Mouse (Mus musculus): ENCODE measurements around the gene Ppp1r14c. TPM values are rescaled to one million over a fixed set of nuclear protein-coding genes. Genes with fewer than 3 reads are reported as not detected.

Gene Ppp1r14c
- polyA plus RNA-seq, 1 experiment from 2014 or later = 13.6 TPM

DNA sequence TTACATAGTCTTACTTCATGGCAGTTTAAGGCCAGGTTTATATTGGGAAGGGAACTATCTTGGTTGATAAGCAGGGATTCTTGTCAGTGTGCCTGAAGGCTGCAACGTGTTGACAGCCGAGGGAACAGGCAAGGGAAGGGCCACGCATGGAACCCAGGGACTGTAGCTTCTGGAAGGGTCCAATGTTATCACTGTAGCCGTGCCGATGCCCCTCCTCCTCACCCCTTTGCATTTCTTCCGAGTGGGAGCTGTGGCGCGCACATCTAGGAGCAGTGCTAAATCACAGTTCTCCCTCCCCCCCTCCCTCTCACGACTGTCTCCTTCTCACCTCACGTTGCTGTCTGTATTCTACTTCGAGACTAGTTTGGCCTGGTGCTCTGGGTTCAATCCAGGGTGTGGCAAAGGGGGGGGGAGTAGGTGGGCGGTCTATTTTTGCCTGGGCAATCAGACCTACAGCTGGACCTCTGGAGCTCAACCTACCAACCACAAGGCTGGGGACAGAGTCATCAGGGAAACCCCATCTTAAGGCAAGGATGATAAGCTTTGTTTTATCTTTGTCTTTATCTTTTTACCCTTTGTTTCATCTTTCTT, 29.6 kb downstream of the Ppp1r14c start:
- ATAC-seq (ENCODE audit: low FRiP score) = no peak
- 92% methylated on average over 12 of the region's 12 CpGs for WGBS
- H3K4me1 ChIP-seq (replicated peaks; ENCODE audit: control insufficient read depth, insufficient read depth, low read length) = no peaks in the 10 kb centered on the region
- H3K4me2 ChIP-seq (replicated peaks; ENCODE audit: low read depth, low read length) = no peak overlapping the region
- no peaks in the 10 kb centered on the region for H3K9me3 ChIP-seq (ENCODE audit: control insufficient read depth, low read length)
- H3K27me3 ChIP-seq (ENCODE audit: control insufficient read depth, insufficient read depth, low read length) = no peaks in the 10 kb centered on the region
- no peak overlapping the region for H3K4me3 ChIP-seq (ENCODE audit: low read depth, low read length)
- H3K36me3 ChIP-seq (ENCODE audit: control insufficient read depth, insufficient read depth, low read length) = no peaks in the 10 kb centered on the region
- no peak overlapping the region for H3K27ac ChIP-seq (ENCODE audit: low read depth, low read length)
- no peak for DNase-seq (ENCODE audit: low spot score)
- H3K9ac ChIP-seq (ENCODE audit: low read depth, low read length) = no peak overlapping the region

DNA sequence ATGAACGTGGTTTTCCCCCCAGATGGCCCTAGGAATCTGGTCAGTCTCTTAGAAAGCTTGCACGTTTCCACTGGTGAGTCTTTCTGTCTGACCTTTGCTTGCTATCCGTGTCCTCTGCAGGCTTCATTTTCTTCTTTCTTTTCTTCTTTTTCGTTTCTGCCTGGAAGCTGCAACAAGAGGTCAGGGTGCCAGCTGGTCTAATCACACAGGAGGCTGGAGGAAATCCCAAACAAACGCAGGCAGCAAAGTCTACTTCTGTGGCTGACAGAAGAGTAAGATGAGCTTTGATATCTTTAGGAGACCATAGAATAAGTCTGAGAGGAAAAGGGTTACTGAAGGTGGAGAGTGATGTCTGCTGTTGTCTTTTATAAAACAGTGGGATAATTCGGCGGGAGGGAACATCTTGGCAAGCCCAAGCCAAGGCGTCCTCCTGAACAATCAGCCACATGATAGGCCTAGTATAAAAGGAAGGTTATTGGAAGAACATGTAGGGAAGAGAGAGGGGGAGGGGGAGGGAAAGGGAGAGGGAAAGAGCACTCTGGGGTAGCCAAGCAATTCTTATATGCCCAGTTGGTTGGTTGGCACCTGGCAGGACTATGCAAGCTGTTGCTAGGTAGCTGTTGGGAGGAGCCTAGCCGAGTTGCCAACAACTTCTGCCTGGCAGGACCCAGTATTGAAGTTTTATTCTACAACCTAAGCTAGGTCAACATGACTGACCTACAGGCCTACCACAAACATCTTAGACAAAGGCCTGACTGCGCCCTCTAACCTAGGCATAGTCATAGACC, 30.3 kb downstream of the Ppp1r14c start:
- Histone ChIP-seq H3K27me3 (ENCODE audit: control insufficient read depth, insufficient read depth, low read length) (no peaks in the 10 kb centered on the region), H3K36me3 (ENCODE audit: control insufficient read depth, insufficient read depth, low read length) (no peaks in the 10 kb centered on the region), H3K9me3 (ENCODE audit: control insufficient read depth, low read length) (no peaks in the 10 kb centered on the region), H3K9ac (ENCODE audit: low read depth, low read length) (no peak overlapping the region), H3K4me1 (replicated peaks; ENCODE audit: control insufficient read depth, insufficient read depth, low read length) (no peaks in the 10 kb centered on the region), H3K27ac (ENCODE audit: low read depth, low read length) (no peak overlapping the region), H3K4me2 (replicated peaks; ENCODE audit: low read depth, low read length) (no peak overlapping the region), H3K4me3 (ENCODE audit: low read depth, low read length) (no peak overlapping the region)
- ATAC-seq (ENCODE audit: low FRiP score) (no peak), DNase-seq (ENCODE audit: low spot score) (no peak)
- 77% methylated on average over 10 of the region's 10 CpGs for WGBS

GRCm38 (mm10) chr10:3397406-3397805, 31.5 kb downstream of the Ppp1r14c start:
- no peaks in the 10 kb centered on the region for H3K9me3 ChIP-seq (ENCODE audit: control insufficient read depth, low read length)
- no peak overlapping the region for H3K27ac ChIP-seq (ENCODE audit: low read depth, low read length)
- no peak overlapping the region for H3K4me3 ChIP-seq (ENCODE audit: low read depth, low read length)
- H3K4me2 ChIP-seq (replicated peaks; ENCODE audit: low read depth, low read length) = no peak overlapping the region
- H3K4me1 ChIP-seq (replicated peaks; ENCODE audit: control insufficient read depth, insufficient read depth, low read length) = no peaks in the 10 kb centered on the region
- no peak for DNase-seq (ENCODE audit: low spot score)
- no peaks in the 10 kb centered on the region for H3K36me3 ChIP-seq (ENCODE audit: control insufficient read depth, insufficient read depth, low read length)
- H3K9ac ChIP-seq (ENCODE audit: low read depth, low read length) = no peak overlapping the region
- ATAC-seq (ENCODE audit: low FRiP score) = no peak
- 78% methylated on average over 3 of the region's 3 CpGs for WGBS
- no peaks in the 10 kb centered on the region for H3K27me3 ChIP-seq (ENCODE audit: control insufficient read depth, insufficient read depth, low read length)

GRCm38 (mm10) chr10:3398051-3398450, 32.2 kb downstream of the Ppp1r14c start:
- ATAC-seq (ENCODE audit: low FRiP score) (no peak), DNase-seq (ENCODE audit: low spot score) (no peak)
- Histone ChIP-seq H3K4me1 (replicated peaks; ENCODE audit: control insufficient read depth, insufficient read depth, low read length) (no peaks in the 10 kb centered on the region), H3K36me3 (ENCODE audit: control insufficient read depth, insufficient read depth, low read length) (no peaks in the 10 kb centered on the region), H3K9me3 (ENCODE audit: control insufficient read depth, low read length) (no peaks in the 10 kb centered on the region), H3K4me3 (ENCODE audit: low read depth, low read length) (no peak overlapping the region), H3K27me3 (ENCODE audit: control insufficient read depth, insufficient read depth, low read length) (no peaks in the 10 kb centered on the region), H3K27ac (ENCODE audit: low read depth, low read length) (no peak overlapping the region), H3K4me2 (replicated peaks; ENCODE audit: low read depth, low read length) (no peak overlapping the region), H3K9ac (ENCODE audit: low read depth, low read length) (no peak overlapping the region)
- WGBS = 90% methylated on average over 5 of the region's 5 CpGs

DNA sequence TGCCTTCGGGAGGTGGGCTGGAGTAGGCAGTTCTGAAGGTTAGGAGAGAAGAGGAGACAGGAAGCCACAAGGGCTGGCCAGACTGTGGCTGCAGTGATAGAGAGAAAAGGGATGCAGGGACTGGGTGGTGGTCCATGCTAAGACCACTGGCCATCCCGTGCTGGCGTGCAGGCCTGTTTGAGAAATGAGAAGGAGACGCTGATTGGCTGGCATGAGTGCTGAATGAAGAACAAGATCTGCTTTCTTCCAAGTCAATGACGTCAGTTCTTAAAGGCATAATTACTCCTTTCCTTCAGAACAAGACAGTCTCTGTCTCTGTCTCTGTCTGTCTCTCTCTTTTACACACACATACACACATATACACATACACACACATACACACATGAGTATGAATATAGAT, 36.4 kb downstream of the Ppp1r14c start:
- WGBS = 83% methylated on average over 5 of the region's 5 CpGs
- no peaks in the 10 kb centered on the region for H3K36me3 ChIP-seq (ENCODE audit: control insufficient read depth, insufficient read depth, low read length)

GRCm38 (mm10) chr10:3403416-3404137, 37.7 kb downstream of the Ppp1r14c start:
- H3K4me2 ChIP-seq (replicated peaks; ENCODE audit: low read depth, low read length) = no peak overlapping the region
- H3K36me3 ChIP-seq (ENCODE audit: control insufficient read depth, insufficient read depth, low read length) = no peaks in the 10 kb centered on the region
- no peaks in the 10 kb centered on the region for H3K4me1 ChIP-seq (replicated peaks; ENCODE audit: control insufficient read depth, insufficient read depth, low read length)
- H3K4me3 ChIP-seq (ENCODE audit: low read depth, low read length) = no peak overlapping the region
- H3K9me3 ChIP-seq (ENCODE audit: control insufficient read depth, low read length) = no peaks in the 10 kb centered on the region
- no peak overlapping the region for H3K9ac ChIP-seq (ENCODE audit: low read depth, low read length)
- DNase-seq (ENCODE audit: low spot score) (no peak), ATAC-seq (ENCODE audit: low FRiP score) (no peak)
- H3K27me3 ChIP-seq (ENCODE audit: control insufficient read depth, insufficient read depth, low read length) = no peaks in the 10 kb centered on the region
- no peak overlapping the region for H3K27ac ChIP-seq (ENCODE audit: low read depth, low read length)
- 90% methylated on average over 7 of the region's 7 CpGs for WGBS

More for the DNA sequence above, 36.4 kb downstream of the Ppp1r14c start:
- H3K9ac ChIP-seq (ENCODE audit: low read depth, low read length) = no peak overlapping the region
- no peak for ATAC-seq (ENCODE audit: low FRiP score)
- H3K4me2 ChIP-seq (replicated peaks; ENCODE audit: low read depth, low read length) = no peak overlapping the region
- no peaks in the 10 kb centered on the region for H3K9me3 ChIP-seq (ENCODE audit: control insufficient read depth, low read length)
- no peak overlapping the region for H3K27ac ChIP-seq (ENCODE audit: low read depth, low read length)
- H3K27me3 ChIP-seq (ENCODE audit: control insufficient read depth, insufficient read depth, low read length) = no peaks in the 10 kb centered on the region
- no peaks in the 10 kb centered on the region for H3K4me1 ChIP-seq (replicated peaks; ENCODE audit: control insufficient read depth, insufficient read depth, low read length)
- no peak for DNase-seq (ENCODE audit: low spot score)
- H3K4me3 ChIP-seq (ENCODE audit: low read depth, low read length) = no peak overlapping the region

- 95% methylated on average over 4 of the region's 4 CpGs for whole genome bisulfite sequencing
- Histone ChIP-seq H3K4me1 (replicated peaks; ENCODE audit: control insufficient read depth, insufficient read depth, low read length) (no peaks in the 10 kb centered on the region), H3K27me3 (ENCODE audit: control insufficient read depth, insufficient read depth, low read length) (no peaks in the 10 kb centered on the region), H3K4me3 (ENCODE audit: low read depth, low read length) (no peak overlapping the region), H3K4me2 (replicated peaks; ENCODE audit: low read depth, low read length) (no peak overlapping the region), H3K27ac (ENCODE audit: low read depth, low read length) (no peak overlapping the region), H3K36me3 (ENCODE audit: control insufficient read depth, insufficient read depth, low read length) (no peaks in the 10 kb centered on the region), H3K9me3 (ENCODE audit: control insufficient read depth, low read length) (no peaks in the 10 kb centered on the region), H3K9ac (ENCODE audit: low read depth, low read length) (no peak overlapping the region)
- no peak for ATAC-seq (ENCODE audit: low FRiP score)
- no peak for DNase-seq (ENCODE audit: low spot score)
Measured at GRCm38 (mm10) chr10:3404362-3404761, 38.5 kb downstream of the Ppp1r14c start.

- no peaks in the 10 kb centered on the region for H3K9me3 ChIP-seq (ENCODE audit: control insufficient read depth, low read length)
- ATAC-seq (ENCODE audit: low FRiP score) = no peak
- no peak for DNase-seq (ENCODE audit: low spot score)
- no peak overlapping the region for H3K27ac ChIP-seq (ENCODE audit: low read depth, low read length)
- 84% methylated on average over 2 of the region's 2 CpGs for WGBS
- no peaks in the 10 kb centered on the region for H3K36me3 ChIP-seq (ENCODE audit: control insufficient read depth, insufficient read depth, low read length)
- no peaks in the 10 kb centered on the region for H3K27me3 ChIP-seq (ENCODE audit: control insufficient read depth, insufficient read depth, low read length)
- no peak overlapping the region for H3K9ac ChIP-seq (ENCODE audit: low read depth, low read length)
- H3K4me2 ChIP-seq (replicated peaks; ENCODE audit: low read depth, low read length) = no peak overlapping the region
- H3K4me3 ChIP-seq (ENCODE audit: low read depth, low read length) = no peak overlapping the region
- H3K4me1 ChIP-seq (replicated peaks; ENCODE audit: control insufficient read depth, insufficient read depth, low read length) = no peaks in the 10 kb centered on the region
Measured at GRCm38 (mm10) chr10:3406280-3406679, 40.4 kb downstream of the Ppp1r14c start.
